Mouse (Mus musculus) myocyte (in vitro differentiated cells): Measurements from ENCODE around the gene Baz1a.

Experiments used
- CEBPB ChIP-seq: IDR thresholded peaks from 2 replicates; pipeline ENCODE4 v1.6.1; 2011; ENCODE audit warnings: mild to moderate bottlenecking, moderate library complexity; ENCODE audit not compliant: poor library complexity, insufficient read depth, severe bottlenecking
- E2F4 ChIP-seq: IDR thresholded peaks from one replicate; pipeline ENCODE4 v1.6.1; 2011; ENCODE audit warnings: mild to moderate bottlenecking, control low read depth, moderate library complexity; ENCODE audit not compliant: insufficient read depth
- MAX ChIP-seq: IDR thresholded peaks from one replicate; pipeline ENCODE4 v1.6.1; 2011; ENCODE audit warnings: low read depth, mild to moderate bottlenecking, control low read depth
- MYOD1 ChIP-seq, 3 experiments: IDR thresholded peaks; one replicate each; pipeline ENCODE4 v1.6.1; 2011; ENCODE audit warnings: control low read depth in 2 of 3, low read depth in 2 of 3, mild to moderate bottlenecking in 2 of 3, moderate library complexity in 1 of 3; ENCODE audit not compliant: insufficient read length in 2 of 3, control insufficient read depth in 1 of 3
- MYOG ChIP-seq, 3 experiments: IDR thresholded peaks; one replicate each; pipeline ENCODE4 v1.6.1; 2011; ENCODE audit warnings: control low read depth in 2 of 3, low read depth in 2 of 3, mild to moderate bottlenecking in 2 of 3; ENCODE audit not compliant: insufficient read length in 2 of 3, control insufficient read depth in 1 of 3, insufficient read depth in 1 of 3
- POLR2A ChIP-seq: IDR thresholded peaks from one replicate; pipeline ENCODE4 v1.6.1; 2011; ENCODE audit warnings: low read depth, mild to moderate bottlenecking, control low read depth, moderate library complexity; ENCODE audit not compliant: insufficient read length
- POLR2AphosphoS2 ChIP-seq: IDR thresholded peaks from one replicate; pipeline ENCODE4 v1.6.1; 2011; ENCODE audit warnings: low read depth, control low read depth; ENCODE audit not compliant: insufficient read length
- REST ChIP-seq: IDR thresholded peaks from one replicate; pipeline ENCODE4 v1.6.1; 2011; ENCODE audit warnings: mild to moderate bottlenecking, control low read depth, moderate library complexity; ENCODE audit not compliant: insufficient read depth, insufficient read length
- TCF12 ChIP-seq: IDR thresholded peaks from one replicate; pipeline ENCODE4 v1.6.1; 2011; ENCODE audit warnings: mild to moderate bottlenecking, control low read depth; ENCODE audit not compliant: poor library complexity, insufficient read depth, severe bottlenecking
- TCF3 ChIP-seq: IDR thresholded peaks from one replicate; pipeline ENCODE4 v1.6.1; 2011; ENCODE audit warnings: low read depth, control low read depth; ENCODE audit not compliant: insufficient read length
- USF1 ChIP-seq: IDR thresholded peaks from one replicate; pipeline ENCODE4 v1.6.1; 2011; ENCODE audit warnings: low read depth, mild to moderate bottlenecking, control low read depth, moderate library complexity

- no peak for TF ChIP-seq POLR2A
- TF ChIP-seq E2F4 = no peak
- TF ChIP-seq CEBPB = no peak
- no peak for TF ChIP-seq POLR2AphosphoS2
- no peak for TF ChIP-seq TCF12
- TF ChIP-seq USF1 = no peak
- TF ChIP-seq MYOG (IDR thresholded peaks at IDR 0.05; ENCODE audit: control insufficient read depth in 1 of 3, insufficient read depth in 1 of 3, insufficient read length in 2 of 3, low read depth in 2 of 3) = no peak
- TF ChIP-seq MYOD1 (IDR thresholded peaks at IDR 0.05; ENCODE audit: control insufficient read depth in 1 of 3, insufficient read length in 2 of 3, low read depth in 2 of 3) = no peak
- no peak for TF ChIP-seq MAX
- no peak for TF ChIP-seq REST
- TF ChIP-seq TCF3 = no peak
Measured at GRCm38 (mm10) chr12:54988323-54988850, 25.8 kb downstream of the Baz1a start.
